Mouse (Mus musculus) liver, adult 2 months (tissue): ENCODE measurements around the gene Ccnk.

ENCODE experiments used
- CTCF ChIP-seq: fragments of 200-500 bp; IDR thresholded peaks from 2 replicates; pipeline ENCODE4 v1.5.1; 2011; ENCODE audit warnings: low read depth, low read length, control low read depth
- POLR2A ChIP-seq: fragments of 200-500 bp; IDR thresholded peaks from 2 replicates; pipeline ENCODE4 v1.6.1; 2011; ENCODE audit warnings: low read length, control low read depth; ENCODE audit not compliant: insufficient read depth; ENCODE audit errors: extremely low read depth

DNA sequence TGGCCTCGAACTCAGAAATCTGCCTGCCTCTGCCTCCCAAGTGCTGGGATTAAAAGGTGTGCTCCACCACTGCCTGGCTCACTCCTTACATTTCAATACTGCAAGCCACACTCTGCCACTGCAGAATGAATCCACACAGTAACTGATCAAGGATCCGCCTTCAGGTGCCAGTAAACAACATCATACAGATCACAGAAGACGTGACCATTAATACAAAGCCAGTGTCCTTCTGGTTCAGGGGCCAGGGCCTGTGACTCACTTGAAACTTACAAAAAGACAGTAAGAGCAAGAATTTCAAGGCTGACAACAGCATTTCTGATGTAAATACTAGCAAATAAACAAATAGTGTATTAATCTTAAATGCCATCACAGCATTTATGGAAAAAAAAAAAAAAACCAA is 34.2 kb upstream of the Ccnk start:
- TF ChIP-seq CTCF (no peak), POLR2A (no peak)
